19 mouse cellular contexts compared by ENCODE assay signal in genomic region chr7:141523007-141523406, GRCm38 (mm10). TPM values are rescaled to one million over a fixed set of nuclear protein-coding genes. Genes with fewer than 3 reads are reported as not detected.
DNase-seq lines count a peak whose midpoint lies in the region; ATAC-seq and TF ChIP-seq lines count a peak whose summit lies in the region.
"Had no signal": no experiment of that assay in that cellular context is flagged by ENCODE, and none has a peak within 500 bp of the region (broad histone marks: within the 10 kb centered on the region; RNA-seq: fewer than 3 reads in every experiment).

No protein-coding gene starts in this region.

- H3K9ac ChIP-seq in liver, embryonic 13.5 days = no peak overlapping the region
- H3K9ac ChIP-seq in liver, embryonic 12.5 days = no peak overlapping the region
- H3K9ac ChIP-seq: embryonic facial prominence, embryonic 15.5 days; forebrain, embryonic 15.5 days had no signal

- peaks cover 22% of the 10 kb centered on the region for H3K4me1 ChIP-seq in liver, embryonic 13.5 days (replicated peaks)
- H3K4me1 ChIP-seq in liver, embryonic 12.5 days = peaks cover 22% of the 10 kb centered on the region
- H3K4me1 ChIP-seq: embryonic facial prominence, embryonic 15.5 days; limb, embryonic 10.5 days had no signal

- no peak overlapping the region for H3ac ChIP-seq in myocyte (ENCODE audit: control insufficient read depth, insufficient read length)

- 58% methylated on average over 4 of the region's 4 CpGs for whole genome bisulfite sequencing in liver, embryonic 13.5 days (ENCODE audit: insufficient replicate concordance)
- WGBS in liver, embryonic 12.5 days (ENCODE audit: insufficient replicate concordance) = 56% methylated on average over 4 of the region's 4 CpGs

- H3K4me3 ChIP-seq in liver, embryonic 13.5 days (replicated peaks) = no peak overlapping the region
- no peak overlapping the region for H3K4me3 ChIP-seq in liver, embryonic 12.5 days
- no peak overlapping the region for H3K4me3 ChIP-seq in myocyte
- H3K4me3 ChIP-seq: embryonic facial prominence, embryonic 15.5 days; forebrain, embryonic 15.5 days; hindbrain, embryonic 10.5 days; left cerebral cortex, adult 2 months; limb, embryonic 10.5 days had no signal

- no peak overlapping the region for H3K4me2 ChIP-seq in liver, embryonic 13.5 days
- H3K4me2 ChIP-seq in liver, embryonic 12.5 days = no peak overlapping the region
- no peak overlapping the region for H3K4me2 ChIP-seq in myocyte (ENCODE audit: low read depth)
- H3K4me2 ChIP-seq: embryonic facial prominence, embryonic 15.5 days; forebrain, embryonic 15.5 days had no signal

- no peak for ATAC-seq in liver, embryonic 13.5 days (ENCODE audit: low read depth)
- ATAC-seq in liver, embryonic 12.5 days = no peak
- ATAC-seq: activated CD4-positive, CD25-positive, alpha-beta regulatory T cell, adult 4 months; forebrain, embryonic 15.5 days had no signal

- H3K36me3 ChIP-seq in liver, embryonic 13.5 days = peaks cover 71% of the 10 kb centered on the region
- H3K36me3 ChIP-seq in liver, embryonic 12.5 days = peaks cover 87% of the 10 kb centered on the region
- H3K36me3 ChIP-seq in myocyte (ENCODE audit: control insufficient read depth, insufficient read depth) = peaks cover 5% of the 10 kb centered on the region

- TF ChIP-seq POLR2A in myocyte (IDR thresholded peaks at IDR 0.05; ENCODE audit: insufficient read length, low read depth) = no peak

- peak overlapping the region; percentile 0; the same call in 1 of the 2 replicates for H3K27ac ChIP-seq in liver, embryonic 13.5 days
- no peak overlapping the region for H3K27ac ChIP-seq in liver, embryonic 12.5 days
- H3K27ac ChIP-seq: embryonic facial prominence, embryonic 15.5 days; forebrain, embryonic 15.5 days; hindbrain, embryonic 10.5 days; left cerebral cortex, adult 2 months; limb, embryonic 10.5 days; macrophage had no signal

- no peaks in the 10 kb centered on the region for H3K27me3 ChIP-seq in liver, embryonic 13.5 days
- no peaks in the 10 kb centered on the region for H3K27me3 ChIP-seq in liver, embryonic 12.5 days (replicated peaks)
- H3K27me3 ChIP-seq in myocyte (ENCODE audit: control insufficient read depth, insufficient read depth, insufficient read length) = no peaks in the 10 kb centered on the region
- H3K27me3 ChIP-seq: embryonic facial prominence, embryonic 15.5 days; forebrain, embryonic 15.5 days had no signal

- DNase-seq in cerebellum, postnatal 14 days = peak; percentile 48 to 65
- no peak for DNase-seq in cerebellum, postnatal 4 days (ENCODE audit: low spot score in 2 of 2)
- no peak for DNase-seq in liver, embryonic 13.5 days
- peak; percentile 34 for DNase-seq in 416B (ENCODE audit: low read depth)
- no peak for DNase-seq in B cell, adult 2 months
- DNase-seq: adrenal gland, adult 8-10 months; heart, postnatal 10 days; kidney, adult 11 months; right cerebral cortex, postnatal 25 days; spleen, adult 18-20 months had no signal

- H3K9me3 ChIP-seq in liver, embryonic 13.5 days (replicated peaks) = no peaks in the 10 kb centered on the region
- no peaks in the 10 kb centered on the region for H3K9me3 ChIP-seq in liver, embryonic 12.5 days (replicated peaks)
- H3K9me3 ChIP-seq: embryonic facial prominence, embryonic 15.5 days; forebrain, embryonic 15.5 days; hindbrain, embryonic 10.5 days; limb, embryonic 10.5 days had no signal

- H3K79me2 ChIP-seq in myocyte (ENCODE audit: control insufficient read depth, insufficient read depth) = no peaks in the 10 kb centered on the region

TF ChIP-seq in myocyte, 11 proteins besides CTCF, POLR2A, EP300 and RAD21:
- TF ChIP-seq MYOD1 (IDR thresholded peaks at IDR 0.05; ENCODE audit: control insufficient read depth in 1 of 3, insufficient read length in 2 of 3, low read depth in 2 of 3) (peak in 2 of 3 experiments; percentile 40 to 60), SRF (IDR thresholded peaks at IDR 0.05; ENCODE audit: control insufficient read depth, insufficient read length, low read depth) (no peak), REST (IDR thresholded peaks at IDR 0.05; ENCODE audit: insufficient read depth, insufficient read length) (no peak), MYOG (IDR thresholded peaks at IDR 0.05; ENCODE audit: control insufficient read depth in 1 of 3, insufficient read depth in 1 of 3, insufficient read length in 2 of 3, low read depth in 2 of 3) (peak in 2 of 3 experiments; percentile 27 to 83), POLR2AphosphoS2 (IDR thresholded peaks at IDR 0.05; ENCODE audit: insufficient read length, low read depth) (no peak)

RNA-seq across cellular contexts. Expression of gene Chid1, which starts 16.6 kb away (rescaled TPM):
- 28.0 and 31.3 TPM in 2 replicates for polyA plus RNA-seq in liver, embryonic 13.5 days (2015; fragmentation: Nextera tagmentation; extraction: Ambion mirVana)
- polyA plus RNA-seq in liver, embryonic 12.5 days (2016; fragmentation: Nextera tagmentation; extraction: Ambion mirVana) = 32.0 and 32.7 TPM in 2 replicates
- 51.3 TPM for polyA plus RNA-seq in myocyte (2012; fragmentation: generic; extraction: Trizol)

RNA-seq across cellular contexts. Expression of gene Ap2a2, which starts 39.0 kb away (rescaled TPM):
- polyA plus RNA-seq in liver, embryonic 13.5 days (2015; fragmentation: Nextera tagmentation; extraction: Ambion mirVana) = 65.4 and 73.2 TPM in 2 replicates
- 91.6 and 92.0 TPM in 2 replicates for polyA plus RNA-seq in liver, embryonic 12.5 days (2016; fragmentation: Nextera tagmentation; extraction: Ambion mirVana)
- 89.2 TPM for polyA plus RNA-seq in myocyte (2012; fragmentation: generic; extraction: Trizol)

RNA-seq across cellular contexts. Expression of gene Tspan4, which starts 48.0 kb away (rescaled TPM):
- polyA plus RNA-seq in liver, embryonic 13.5 days (2015; fragmentation: Nextera tagmentation; extraction: Ambion mirVana) = 49.3 and 49.7 TPM in 2 replicates
- 56.1 and 60.9 TPM in 2 replicates for polyA plus RNA-seq in liver, embryonic 12.5 days (2016; fragmentation: Nextera tagmentation; extraction: Ambion mirVana)
- polyA plus RNA-seq in myocyte (2012; fragmentation: generic; extraction: Trizol) = 95.5 TPM

RNA-seq across cellular contexts. Expression of gene Polr2l, which starts 48.1 kb away (rescaled TPM):
- polyA plus RNA-seq in liver, embryonic 13.5 days (2015; fragmentation: Nextera tagmentation; extraction: Ambion mirVana) = 63.9 and 72.4 TPM in 2 replicates
- polyA plus RNA-seq in liver, embryonic 12.5 days (2016; fragmentation: Nextera tagmentation; extraction: Ambion mirVana) = 74.6 and 76.1 TPM in 2 replicates
- 95.1 TPM for polyA plus RNA-seq in myocyte (2012; fragmentation: generic; extraction: Trizol)

RNA-seq across cellular contexts. Expression of gene Cd151, which starts 55.8 kb away (rescaled TPM):
- polyA plus RNA-seq in liver, embryonic 13.5 days (2015; fragmentation: Nextera tagmentation; extraction: Ambion mirVana) = 4.1 and 5.0 TPM in 2 replicates
- 5.7 and 6.2 TPM in 2 replicates for polyA plus RNA-seq in liver, embryonic 12.5 days (2016; fragmentation: Nextera tagmentation; extraction: Ambion mirVana)
- polyA plus RNA-seq in myocyte (2012; fragmentation: generic; extraction: Trizol) = 267 TPM

Comparison
In these comparisons a context has a peak if more than half of its experiments do, and no peak if none do; other contexts are left out.
1. DNase-seq: peak in cerebellum, postnatal 14 days (2 of 2) and 416B (single experiment); none in cerebellum, postnatal 4 days (0 of 2), liver, embryonic 13.5 days (single experiment) and B cell, adult 2 months (0 of 2).